Mouse (Mus musculus) right cerebral cortex, adult 18-20 months (tissue): ENCODE results near the gene Vmn1r183.
A peak's percentile ranks its signal among the peaks of the same experiment; 100 is the strongest.
"Not testable (repeated sequence)": the region's sequence is repeated elsewhere in the genome, so short reads cannot be mapped to it uniquely, and the experiment has no call there.

Experiments
- DNase-seq: peaks from one replicate; pipeline ENCODE4 v3.0.0; 2022; ENCODE audit warnings: mixed read lengths

The Vmn1r183 gene

GRCm38 (mm10) chr7:24052660-24053304 lies at the start of gene Vmn1r183:
Vmn1r183 (plus strand) TSS chr7:24053254.
- no peak for DNase-seq

- not testable (repeated sequence) for DNase-seq
These were observed 21.4 kb downstream of the Vmn1r183 start for GRCm38 (mm10) chr7:24074424-24074823.

- DNase-seq, result peak; percentile 98
These were observed 28.8 kb downstream of the Vmn1r183 start, which contains the start of gene Zfp180 for GRCm38 (mm10) chr7:24081634-24082431. Zfp180 (plus strand) TSS chr7:24081924.

DNA sequence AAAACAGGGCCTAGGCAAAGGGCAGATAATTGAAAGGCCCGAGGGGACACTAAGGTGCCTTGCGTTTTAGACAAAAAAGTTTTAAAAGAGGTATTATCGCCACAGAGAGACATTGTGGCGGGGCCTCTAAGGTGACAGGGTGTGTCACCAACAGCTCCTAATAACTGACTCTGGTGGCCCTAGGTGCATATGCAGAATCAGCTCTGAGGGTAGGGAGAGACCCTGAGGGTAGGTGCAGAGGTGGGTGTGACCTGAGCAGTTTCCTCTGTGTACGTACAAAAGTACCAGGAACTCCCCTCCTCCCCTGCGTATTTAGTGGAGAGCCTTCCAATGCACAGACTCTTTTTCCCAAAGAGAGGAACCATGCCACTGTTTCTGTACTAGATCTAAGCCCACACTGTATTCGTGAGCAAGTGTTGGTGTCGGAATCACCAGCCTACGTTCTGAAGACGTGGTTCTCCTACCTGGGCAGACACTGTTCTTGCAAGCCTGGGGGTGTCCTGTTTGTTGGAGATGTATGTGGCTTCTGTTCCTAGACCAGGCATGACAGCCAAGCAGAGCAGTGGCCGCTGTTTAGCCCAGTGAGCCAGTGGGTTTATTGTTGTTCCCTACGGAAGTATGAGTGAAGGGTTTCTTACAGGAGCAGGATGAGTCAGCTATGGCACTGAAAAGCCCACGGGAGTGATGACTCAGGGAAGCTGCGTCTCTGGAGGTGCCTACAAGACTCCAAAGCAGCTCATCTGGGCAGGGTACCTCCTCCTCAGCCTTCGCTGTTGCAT lies 29.6 kb downstream of the Vmn1r183 start:
- peak; percentile 86 for DNase-seq

- DNase-seq, result no peak
These were observed 33.8 kb downstream of the Vmn1r183 start for GRCm38 (mm10) chr7:24086871-24087270.

DNA sequence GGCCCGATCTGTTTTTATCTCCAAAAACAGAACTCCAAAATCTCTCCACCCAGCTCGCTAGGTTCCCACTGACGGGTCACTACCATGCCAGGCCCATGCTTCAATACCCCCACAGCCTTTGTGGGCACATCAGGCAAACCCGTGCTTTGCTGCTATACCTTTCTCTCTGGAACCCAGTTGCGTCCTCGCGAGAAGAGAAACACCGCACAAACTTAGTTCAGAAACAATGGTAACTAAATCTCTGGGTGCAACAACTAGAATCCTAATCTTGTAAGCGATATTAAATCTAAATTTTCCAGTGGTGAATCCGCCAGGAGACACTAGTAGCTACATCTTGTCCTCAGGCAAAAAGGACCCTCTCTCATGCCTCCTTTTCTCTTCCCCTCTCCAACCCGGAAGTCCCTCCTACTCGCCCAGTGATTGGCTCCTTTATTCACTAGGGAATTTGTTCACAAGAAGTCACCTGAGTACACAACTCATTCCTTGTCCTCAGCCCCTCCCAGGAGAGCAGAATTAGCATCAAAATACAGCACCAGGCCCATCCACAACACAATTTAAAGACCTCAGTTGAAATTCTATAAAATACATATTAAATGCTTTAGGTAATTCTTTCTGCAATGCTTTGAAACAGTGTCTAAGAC lies 34.6 kb downstream of the Vmn1r183 start:
- DNase-seq, result no peak

DNA sequence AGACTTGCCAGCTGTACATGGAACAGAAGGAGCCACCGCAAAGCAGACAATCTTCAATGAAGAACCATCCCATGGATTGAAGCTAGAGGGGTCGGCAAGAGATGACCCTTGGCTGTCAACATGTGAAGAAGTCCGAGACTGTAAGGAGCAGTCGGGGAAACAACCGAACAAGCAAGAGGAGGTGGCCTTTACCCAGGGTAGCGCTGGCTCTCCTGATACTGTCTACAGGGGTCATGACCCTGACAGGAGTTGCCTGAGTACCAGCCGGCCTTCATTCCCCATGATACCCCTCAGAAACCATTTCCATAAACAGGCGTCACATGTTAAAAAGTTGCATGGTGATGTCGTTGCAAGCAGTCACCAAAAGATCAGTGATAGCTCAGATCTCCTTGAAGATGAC lies 51.3 kb downstream of the Vmn1r183 start:
- DNase-seq, result no peak

GRCm38 (mm10) chr7:24105144-24105703 lies 52.2 kb downstream of the Vmn1r183 start:
- no peak for DNase-seq

DNA sequence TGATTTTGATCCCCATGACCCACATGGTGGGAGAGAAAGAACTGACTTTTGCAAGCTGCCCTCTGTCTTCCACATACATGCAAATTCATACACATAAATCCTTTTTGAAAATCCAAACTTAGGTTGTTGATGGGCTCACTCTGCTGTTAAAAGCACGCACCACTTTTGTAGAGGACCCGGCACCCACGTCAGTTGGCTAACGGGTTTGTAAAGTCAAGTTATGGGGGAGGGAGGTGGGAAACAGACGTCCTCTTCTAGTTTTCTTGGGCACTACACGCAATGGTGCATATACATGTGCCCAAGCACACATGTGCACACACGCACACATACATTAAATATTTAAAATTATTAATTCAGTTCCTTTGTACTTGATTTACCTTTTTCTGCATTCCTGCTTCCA lies 57.8 kb downstream of the Vmn1r183 start:
- no peak for DNase-seq

- DNase-seq, result no peak
These were observed 58.7 kb downstream of the Vmn1r183 start for GRCm38 (mm10) chr7:24111772-24112155.

- peak; percentile 93 for DNase-seq
These were observed 59.3 kb downstream of the Vmn1r183 start, which contains the start of gene Zfp112 for GRCm38 (mm10) chr7:24112156-24112856. Zfp112 (plus strand) TSS chr7:24112314.

DNA sequence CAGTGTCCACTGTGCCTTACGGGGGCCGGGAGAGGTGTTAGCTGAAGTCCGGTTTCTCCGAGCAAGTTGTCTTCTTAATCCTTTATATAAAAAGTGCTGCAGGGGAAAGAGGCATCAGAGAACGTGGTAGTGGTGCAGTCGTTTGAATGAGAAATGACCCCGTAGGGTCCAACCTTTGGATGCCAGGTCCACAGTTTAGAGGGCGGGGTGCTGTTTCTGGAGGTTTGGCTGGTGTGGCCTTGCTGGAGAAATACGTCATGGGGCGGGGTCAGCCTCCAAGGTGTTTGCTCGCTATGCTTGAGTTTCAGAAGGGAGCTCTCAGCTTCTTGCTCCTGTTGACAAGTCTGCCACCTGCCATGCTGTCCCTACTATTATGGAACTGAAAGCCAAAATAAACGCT lies 59.9 kb downstream of the Vmn1r183 start:
- DNase-seq, result peak; percentile 44
